Mouse (Mus musculus) embryo, embryonic 9.5 days (tissue): Measurements from ENCODE around the gene Tceal5.
A peak's percentile ranks its signal among the peaks of the same experiment; 100 is the strongest.
"Not testable (repeated sequence)": the region's sequence is repeated elsewhere in the genome, so short reads cannot be mapped to it uniquely, and the experiment has no call there.

Source experiments
- DNase-seq: peaks from one replicate; pipeline ENCODE4 v3.0.0-alpha.2; 2017; ENCODE audit errors: extremely low spot score

Gene Tceal5

GRCm38 (mm10) chrX:136203664-136204066, at the start of gene Tceal5:
Tceal5 (minus strand) TSS chrX:136203876.
- peak; percentile 43 for DNase-seq

GRCm38 (mm10) chrX:136252023-136252729, 48.5 kb upstream of the Tceal5 start:
- no peak for DNase-seq

DNA sequence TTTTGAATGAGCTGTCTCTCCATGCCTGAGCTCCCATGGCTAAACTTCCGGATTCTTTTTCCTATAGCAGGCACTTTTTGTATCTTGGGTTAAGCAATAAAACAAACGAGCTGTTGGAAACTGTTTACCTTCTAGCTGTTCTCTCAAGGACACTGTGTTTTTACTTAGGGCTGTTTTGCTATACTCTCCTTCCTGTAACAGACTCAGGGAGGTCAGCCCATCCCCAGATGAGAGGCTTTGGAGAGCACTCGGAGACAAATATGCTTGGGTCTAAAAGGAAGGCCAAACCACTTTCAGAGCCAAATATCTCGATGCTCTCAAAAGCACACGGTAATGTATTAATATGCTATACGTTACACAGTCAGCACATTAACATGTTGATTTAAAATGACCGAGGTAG, 46.0 kb upstream of the Tceal5 start:
- DNase-seq: no peak

DNA sequence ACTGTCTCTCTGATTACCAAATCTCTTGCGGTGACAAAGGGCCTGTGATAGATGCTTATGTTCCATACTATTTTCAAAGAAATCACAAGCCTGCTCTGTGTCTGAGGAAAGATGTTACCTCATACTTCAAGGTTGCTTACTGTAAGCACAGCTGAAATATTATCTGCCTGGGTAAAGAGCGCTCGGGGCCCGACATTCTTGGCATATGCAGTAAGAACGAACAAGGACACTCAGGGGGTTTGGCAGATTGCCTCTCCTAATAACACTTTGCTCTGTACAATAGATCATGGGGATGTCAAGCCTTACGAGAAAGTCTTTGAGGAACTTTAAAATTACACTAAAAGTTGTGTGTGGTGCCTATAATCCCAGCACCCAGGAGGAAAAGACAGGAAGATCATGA, 45.1 kb upstream of the Tceal5 start:
- DNase-seq: no peak

GRCm38 (mm10) chrX:136245521-136246071, 41.9 kb upstream of the Tceal5 start:
- peak; percentile 54 for DNase-seq

GRCm38 (mm10) chrX:136244574-136245229, 41.0 kb upstream of the Tceal5 start, which contains the start of gene Tceal9:
Tceal9 (plus strand) TSS chrX:136245079.
- peak; percentile 79 for DNase-seq

GRCm38 (mm10) chrX:136243181-136243580, 39.5 kb upstream of the Tceal5 start:
- DNase-seq: no peak

- no peak for DNase-seq
Observed at GRCm38 (mm10) chrX:136238118-136238517, 34.4 kb upstream of the Tceal5 start.

DNA sequence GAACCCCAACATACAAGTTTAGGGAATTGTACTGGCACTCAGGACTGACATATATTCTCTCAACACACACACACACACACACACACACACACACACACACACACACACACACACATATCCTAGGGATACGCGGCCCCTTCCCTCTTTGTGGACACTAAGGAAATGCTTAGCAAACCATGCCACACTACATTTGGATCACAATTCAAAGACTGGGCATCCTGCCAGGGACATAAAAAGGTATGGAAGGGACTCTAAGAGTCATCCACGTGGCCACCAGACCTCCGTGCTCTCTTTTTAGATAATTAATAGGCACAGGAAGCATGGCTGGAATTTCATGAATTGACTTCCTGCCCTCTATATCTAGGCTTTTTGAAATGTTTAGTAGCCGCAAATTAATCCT, 24.1 kb upstream of the Tceal5 start:
- DNase-seq: no peak

DNA sequence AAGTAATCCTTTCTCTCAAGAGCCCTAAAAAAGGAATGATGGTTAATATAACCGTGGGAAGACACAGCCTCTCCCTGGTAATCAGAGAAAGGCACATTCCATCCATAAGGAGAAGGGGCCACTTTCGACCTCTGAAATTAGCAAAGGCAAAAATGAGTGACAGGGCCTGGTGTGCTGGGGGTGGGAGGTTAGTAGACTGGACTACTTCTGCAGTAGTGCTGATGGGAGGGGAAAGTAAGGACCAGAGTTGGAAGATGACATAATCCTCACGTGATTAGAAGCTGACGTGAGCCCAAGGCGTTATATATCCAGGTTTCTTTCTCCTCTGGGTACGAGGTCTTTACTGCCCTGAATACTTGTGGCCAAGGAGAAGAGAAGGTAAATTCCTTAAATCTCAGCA, 20.0 kb upstream of the Tceal5 start:
- DNase-seq: no peak

DNA sequence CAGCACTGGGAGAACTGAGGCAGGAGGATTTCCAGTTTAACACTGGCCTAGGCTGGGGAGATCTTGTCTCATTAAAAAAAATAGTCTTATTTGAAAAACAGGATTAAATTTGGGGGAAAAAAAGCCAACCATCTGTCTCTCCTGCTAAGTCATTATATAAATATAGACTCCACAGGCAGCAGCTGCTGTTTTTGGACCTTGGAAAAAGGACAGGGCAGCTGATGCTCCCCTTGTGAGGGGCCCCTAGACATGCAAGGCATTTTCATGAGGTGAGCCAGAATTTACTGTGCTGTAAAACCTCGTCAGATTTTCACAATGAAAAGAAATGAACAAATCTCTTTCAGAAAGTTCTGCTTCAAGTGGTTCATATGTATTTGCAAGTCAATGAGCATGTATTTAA, 12.6 kb upstream of the Tceal5 start:
- no peak for DNase-seq

DNA sequence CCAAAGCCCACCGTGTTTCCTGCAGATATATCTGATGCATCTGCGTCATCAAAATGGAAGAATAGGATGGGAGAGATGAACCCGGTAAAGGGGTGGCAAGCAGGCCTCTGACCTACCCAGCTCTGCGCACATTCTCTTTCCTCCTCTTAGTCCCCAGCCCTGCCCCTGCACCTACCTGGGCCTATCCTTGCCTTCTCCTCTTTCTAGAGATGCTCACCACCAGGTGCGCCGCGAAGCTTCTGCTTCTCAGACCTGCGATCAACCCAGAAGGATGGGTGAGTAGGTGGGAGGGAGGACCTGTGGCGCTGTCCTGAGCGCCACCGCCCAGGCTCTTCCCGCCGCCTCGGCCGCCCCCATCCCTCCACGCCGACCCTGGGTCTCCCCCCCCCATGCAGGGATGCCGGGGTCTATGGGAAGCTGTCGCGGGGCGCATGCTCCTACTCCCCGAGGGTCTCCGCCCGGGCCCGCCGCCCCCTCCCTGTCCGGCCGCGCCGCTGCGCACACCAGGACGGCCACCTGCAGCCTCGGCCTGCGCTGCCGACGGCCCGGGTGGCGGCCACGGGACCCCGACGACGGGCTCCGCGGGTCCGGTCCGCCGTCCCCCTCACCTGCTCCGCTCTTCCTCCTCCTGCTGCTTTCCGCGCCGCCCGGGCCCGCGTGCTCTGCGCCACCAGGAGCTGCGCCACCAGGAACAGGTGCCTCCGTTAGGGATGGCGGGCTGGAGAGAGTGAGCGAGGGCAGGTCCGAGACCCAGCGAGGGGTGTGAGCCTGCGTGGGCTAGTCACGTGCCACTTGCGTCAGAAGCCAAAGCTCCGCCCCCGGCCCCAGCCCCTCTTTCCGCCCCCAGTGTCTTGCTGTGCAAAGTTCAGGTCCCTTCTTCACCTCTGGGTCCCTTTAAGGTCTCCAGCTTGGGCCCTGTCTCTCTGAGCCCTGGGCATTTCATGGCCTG, 11.3 kb upstream of the Tceal5 start, which contains the start of the genes Tceal7 and Bex1:
Gene Tceal7, plus strand, starts transcription at position 51 of the 949 bp plus-strand sequence.
Gene Bex1, minus strand, starts transcription at position 785 of the 949 bp plus-strand sequence.
- DNase-seq: not testable (repeated sequence)

DNA sequence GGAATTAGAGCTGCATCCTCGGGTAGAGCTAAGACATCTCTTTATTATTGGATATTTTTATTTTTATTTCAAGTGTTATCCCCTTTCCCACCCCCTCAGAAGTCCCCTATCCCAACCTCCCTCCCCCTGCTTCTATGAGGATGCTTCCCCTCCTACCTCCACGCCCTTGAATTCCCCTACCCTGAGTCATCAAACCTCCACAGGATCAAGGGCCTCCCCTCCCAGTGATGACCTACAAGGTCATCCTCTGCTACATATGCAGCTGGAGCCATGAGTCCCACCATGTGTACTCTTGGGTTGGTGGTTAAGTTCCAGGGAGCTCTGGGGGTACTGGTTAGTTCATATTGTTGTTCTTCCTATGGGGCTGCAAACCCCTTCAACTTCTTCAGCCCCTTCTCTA, 9.7 kb upstream of the Tceal5 start:
- no peak for DNase-seq

- DNase-seq: no peak
Observed at GRCm38 (mm10) chrX:136204406-136204805, 730 bp upstream of the Tceal5 start.

DNA sequence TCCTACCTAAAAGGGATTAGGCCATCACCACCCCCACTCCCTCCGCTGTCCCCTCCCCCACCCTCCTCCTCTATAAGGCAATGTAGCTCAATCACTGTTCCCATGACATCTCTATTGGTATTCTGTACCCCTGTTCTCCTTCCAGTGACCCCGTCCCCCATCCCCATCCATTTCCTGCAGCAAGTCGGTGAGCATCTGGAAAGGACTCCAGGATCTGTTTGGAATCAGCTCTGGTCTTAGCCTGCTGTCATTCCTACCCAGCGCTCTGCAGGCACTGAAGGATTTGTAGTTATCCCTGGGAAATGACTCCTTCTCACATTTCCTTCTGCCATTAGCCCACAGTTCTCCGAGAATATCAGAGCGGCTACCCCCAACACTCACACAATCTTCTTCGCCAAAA, 419 bp downstream of the Tceal5 start:
- DNase-seq: no peak

- peak; percentile 15 for DNase-seq
Observed at GRCm38 (mm10) chrX:136196873-136197272, 6.8 kb downstream of the Tceal5 start.

GRCm38 (mm10) chrX:136195193-136195944, 8.3 kb downstream of the Tceal5 start:
- DNase-seq: no peak

DNA sequence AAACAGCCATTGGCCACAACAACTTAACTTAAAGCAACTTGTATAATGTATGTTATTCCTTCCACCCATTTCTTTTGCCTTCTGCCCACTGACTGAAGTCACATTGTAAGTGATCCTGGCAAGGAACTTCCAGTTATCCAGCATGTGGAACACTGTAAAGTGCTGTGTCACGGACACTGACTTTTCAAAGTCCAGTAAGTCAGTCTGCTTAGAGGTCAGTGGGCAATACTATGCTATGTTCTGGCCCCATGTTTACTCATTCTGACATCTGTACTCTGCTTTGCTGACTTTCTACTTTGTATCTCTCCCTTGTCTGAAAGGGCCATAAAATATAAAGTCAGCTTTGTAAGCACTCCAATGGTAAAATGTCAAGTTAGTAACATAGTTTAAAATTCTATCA, 20.6 kb downstream of the Tceal5 start:
- DNase-seq: no peak

GRCm38 (mm10) chrX:136180897-136181553, 22.7 kb downstream of the Tceal5 start:
- peak; percentile 35 for DNase-seq

DNA sequence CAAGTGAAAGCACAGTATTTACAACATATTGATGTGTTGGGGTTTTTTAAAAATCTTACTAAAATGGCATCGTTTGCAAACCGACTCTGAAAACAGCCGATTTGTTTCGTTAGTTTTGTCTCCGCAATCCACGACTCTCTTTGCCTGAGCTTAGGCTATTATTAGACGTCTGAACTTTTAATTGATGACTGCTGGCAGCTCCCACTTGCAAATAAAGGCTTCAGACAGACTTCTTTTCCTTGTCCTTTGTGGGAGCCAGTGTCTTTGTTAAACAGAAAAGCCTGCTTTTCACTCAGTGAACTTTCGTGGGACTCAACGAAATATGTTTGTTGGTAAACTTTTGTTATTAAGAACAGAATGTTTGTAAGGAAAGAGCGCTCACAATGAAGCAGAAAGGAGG, 30.9 kb downstream of the Tceal5 start:
- DNase-seq: peak; percentile 35
